Mouse (Mus musculus): ENCODE data around the gene Pde7b. TPM values are rescaled to one million over a fixed set of nuclear protein-coding genes. Genes with fewer than 3 reads are reported as not detected.
A peak's percentile ranks its signal among the peaks of the same experiment; 100 is the strongest.

Pde7b gene
- total RNA-seq, 2 experiments from 2014 or later: 23.8 to 25.2 TPM

DNA sequence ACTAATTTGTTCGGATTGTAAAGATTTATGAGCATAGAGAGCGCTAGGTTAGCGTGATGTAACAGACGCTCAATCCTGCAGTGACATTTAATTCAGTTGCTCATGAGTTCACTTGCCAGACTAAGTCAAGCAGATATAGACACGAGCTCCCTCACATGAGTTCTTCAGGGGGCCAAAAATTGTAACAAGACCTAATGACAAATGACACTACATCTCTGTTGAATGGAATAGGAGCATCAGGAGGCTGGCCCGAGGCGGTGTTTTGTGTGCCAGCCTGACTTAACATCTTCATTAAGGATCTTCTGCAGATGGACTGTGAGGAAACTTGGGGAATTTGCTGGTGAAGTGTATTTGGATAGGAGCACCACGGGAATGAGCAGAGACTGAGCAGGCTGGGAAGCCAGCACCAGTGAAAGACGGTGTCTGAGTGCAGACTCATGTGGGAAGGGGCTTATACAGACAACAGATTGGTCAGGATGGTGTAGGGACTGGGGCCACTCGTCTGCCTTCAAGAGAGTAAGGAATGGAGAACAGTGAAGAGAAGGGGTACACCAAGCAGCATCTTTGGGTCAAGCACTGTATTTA is 303.5 kb downstream of the Pde7b start:
- no peak for DNase-seq

DNA sequence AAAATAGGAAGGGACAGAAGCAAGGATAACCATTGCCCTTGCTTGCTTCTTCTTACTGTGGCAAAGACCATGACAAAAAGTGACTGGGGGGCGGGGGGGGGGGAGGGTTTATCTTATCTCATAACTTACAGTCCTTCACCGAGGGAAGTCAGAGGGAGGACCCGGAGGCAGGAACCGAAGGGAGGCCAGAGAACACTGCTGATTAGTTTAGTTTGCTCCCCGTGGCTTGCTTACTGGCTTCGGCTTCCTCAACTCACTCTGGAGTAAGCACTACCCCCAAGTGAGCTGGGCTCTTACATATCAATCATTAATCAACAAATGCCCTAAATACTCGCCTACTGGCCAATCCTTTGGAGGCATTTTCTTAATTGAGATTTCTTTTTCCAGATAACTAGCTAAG is 304.6 kb downstream of the Pde7b start:
- DNase-seq: no peak

DNA sequence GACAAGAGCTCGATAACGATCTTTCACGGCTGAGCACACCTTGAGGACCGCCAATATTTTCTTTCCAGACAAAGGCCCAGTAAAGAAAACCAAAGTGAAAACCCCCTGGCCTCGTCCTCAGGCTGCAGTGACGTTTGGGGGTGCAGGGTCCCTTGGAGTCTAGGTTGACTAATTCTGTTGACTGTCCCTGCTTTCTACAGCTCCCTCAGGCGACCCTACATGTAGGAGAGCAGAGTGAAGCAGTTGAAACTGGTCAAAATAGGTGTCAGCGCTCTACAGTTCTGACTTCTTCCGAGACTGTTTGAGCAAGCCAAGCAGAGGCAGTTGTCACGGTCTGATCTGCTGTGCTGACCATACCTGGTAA is 306.0 kb downstream of the Pde7b start:
- no peak for DNase-seq

DNA sequence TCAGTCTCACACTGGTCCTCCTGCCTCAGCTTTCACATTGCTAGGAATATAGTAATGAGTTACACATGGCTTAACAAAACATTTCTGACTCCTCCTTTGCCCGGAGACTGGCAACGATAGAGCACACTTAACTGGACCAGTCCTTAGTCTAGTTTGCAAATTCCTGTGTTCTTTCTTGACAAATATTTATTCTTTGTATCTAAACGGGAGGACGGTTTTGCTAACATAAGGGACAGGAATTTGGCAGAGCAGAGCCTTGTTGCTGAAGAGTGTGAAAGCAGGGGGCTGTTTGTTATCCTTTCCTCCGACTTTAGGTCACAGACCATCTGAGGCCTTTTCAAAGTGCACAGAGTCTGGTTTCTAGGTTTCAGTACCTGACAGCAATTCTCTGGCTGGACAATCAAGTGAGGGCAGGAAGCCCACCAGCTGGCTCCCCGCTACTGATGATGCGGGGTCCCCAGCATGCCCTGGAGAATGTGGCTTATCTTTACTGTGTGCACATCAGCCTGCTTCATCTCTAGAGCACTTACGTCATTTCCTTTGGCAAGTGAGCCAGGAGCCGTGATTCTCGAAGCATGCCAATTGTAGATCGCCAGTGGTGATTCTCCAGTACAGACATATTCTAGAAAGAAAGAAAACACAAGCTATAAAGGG is 306.5 kb downstream of the Pde7b start:
- DNase-seq: no peak

DNA sequence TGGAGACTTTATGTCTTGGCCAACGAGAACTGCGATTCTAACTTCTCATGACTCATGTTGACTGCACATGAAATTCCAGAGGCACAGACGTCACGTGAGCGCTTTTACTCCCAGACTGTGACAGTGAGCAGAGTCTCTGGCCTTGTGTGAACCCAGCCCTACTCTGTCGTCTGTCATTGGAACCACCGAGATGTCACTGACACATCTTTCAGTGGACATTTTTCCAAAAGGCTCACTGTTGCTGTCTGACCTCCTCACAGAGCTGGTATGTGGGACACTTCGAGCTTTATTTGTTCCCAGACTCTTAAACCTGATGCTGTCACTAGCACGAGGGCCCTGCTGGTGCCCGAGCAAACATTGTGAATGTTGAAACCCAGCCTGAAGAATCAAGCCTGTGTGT is 315.7 kb downstream of the Pde7b start:
- no peak for DNase-seq

DNA sequence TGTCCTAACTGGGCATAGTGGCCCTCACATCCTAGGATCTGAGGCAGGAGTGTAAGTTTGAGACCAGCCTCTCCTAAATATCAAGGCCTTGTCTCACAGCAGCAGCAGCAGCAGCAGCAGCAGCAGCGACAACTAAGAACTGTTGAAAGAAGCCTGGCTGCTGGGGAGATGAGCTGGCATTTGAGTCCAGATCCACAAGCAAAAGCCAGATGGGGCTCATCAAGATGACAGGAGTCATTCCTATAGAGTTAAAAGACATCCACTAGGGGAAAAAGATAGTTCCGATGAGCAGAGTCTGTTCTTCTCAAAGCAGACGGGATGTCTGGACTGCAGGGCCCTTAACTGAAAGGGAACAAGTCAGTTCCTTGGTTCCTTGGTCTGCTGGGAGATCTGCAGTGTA is 316.5 kb downstream of the Pde7b start:
- DNase-seq: no peak

DNA sequence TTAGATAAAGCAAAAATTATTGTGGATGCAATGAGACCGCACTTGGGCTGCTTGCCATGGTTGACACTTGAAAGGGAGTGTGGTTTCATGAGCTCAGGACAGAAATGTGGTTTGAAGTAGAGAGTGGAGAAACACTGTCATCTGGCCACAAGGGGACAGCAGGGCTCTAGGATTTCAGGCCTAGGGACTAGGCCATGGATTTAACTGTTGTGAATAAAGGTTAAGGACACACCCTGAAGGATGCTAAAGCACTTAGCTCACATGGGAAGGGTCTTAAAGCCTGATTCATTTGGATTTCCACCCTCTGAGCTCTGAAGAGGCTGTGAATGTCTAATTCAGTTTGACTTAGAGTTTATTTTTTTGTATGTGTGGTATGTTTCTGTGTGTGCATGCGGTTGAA is 319.4 kb downstream of the Pde7b start:
- peak; percentile 33 to 34 for DNase-seq

DNA sequence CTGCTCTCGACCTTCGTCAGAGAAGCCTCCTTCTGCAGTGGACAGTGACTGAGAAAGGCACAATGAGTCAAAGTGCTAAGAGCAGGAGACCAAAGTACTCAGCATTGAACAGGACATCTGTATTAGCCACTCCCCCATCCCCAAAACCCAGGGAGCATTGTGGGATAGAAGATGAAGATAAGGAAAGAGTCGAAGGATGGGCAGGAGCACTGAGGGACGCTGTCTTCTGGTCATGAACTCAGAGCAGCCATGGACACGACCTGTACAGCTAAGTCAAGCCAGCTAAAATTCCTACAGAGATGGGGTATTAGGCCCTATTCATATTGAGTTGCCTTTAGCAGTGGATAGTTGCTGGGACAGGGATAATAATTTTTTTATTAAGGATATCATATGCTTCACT is 321.9 kb downstream of the Pde7b start:
- DNase-seq: no peak

DNA sequence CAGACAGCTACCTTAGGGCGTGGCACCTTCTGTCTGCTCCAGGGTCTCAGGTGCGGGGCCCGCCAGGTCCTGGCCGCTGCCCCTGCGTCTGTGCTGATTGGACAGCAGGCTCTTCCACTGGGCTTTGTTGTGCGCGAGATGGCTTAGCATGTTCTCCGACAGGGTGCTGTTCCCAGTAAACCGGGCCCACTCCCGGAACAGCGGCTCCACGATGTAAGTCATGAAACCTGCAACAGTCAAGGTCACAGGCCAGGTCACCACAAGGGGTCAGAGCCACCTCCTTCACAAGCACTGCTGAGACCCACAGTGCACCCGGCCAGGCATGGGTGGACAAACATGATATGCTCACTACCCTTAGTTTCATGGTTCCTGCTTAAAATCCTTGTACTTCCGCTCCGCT is 324.5 kb downstream of the Pde7b start:
- no peak for DNase-seq

DNA sequence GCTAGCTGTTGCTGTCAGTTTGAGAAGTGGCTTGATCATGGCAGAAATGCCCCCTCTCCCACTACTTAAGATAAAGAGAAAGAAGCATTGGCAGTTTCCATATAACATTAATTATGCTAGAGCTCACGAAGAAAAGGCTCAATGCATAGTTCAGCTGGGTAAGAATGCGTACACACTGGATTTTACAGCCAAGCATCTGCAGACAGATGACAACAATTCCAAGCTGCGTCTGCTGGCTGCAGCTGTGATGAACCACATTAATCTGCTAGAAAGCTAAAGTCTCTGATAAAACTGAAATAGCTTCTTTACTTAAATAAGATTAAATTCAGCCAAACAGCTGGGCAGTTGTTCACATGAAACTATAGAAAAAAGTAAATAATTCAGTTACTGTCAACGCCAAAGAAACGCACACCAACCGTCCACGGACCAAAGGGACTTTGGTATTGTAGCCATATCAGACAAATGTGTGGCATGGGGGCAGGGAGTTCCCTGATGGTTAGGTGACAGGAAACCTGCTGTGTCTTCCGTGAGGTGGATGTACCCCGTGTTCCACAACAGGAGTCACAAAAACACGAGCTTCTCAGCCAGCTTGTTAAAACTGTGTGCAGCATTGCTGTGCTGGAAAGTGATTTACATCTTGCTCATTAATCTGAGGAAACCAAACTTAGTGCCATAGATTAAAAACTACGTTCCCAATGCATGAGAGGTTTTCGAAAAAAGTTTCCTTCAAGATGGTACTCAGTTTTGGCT is 326.1 kb downstream of the Pde7b start:
- no peak for DNase-seq

DNA sequence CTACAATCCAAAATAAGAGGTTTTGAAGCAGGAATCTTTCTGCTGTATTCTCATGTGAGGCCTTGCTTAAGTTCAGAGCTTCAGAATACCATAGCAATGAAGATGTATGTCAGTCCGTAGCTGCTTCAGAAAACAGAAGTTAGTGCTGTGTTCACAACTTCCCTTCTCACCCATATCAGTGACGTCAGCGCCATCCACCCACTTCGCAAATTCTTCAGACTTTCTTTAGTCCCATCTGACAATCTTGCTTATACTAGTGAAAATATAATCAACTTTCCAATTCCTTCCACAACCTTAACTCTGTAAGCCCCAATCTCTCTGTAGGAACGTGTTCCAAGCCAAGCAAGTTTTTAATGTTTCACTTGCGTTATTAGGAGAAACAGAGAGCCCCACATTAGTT is 326.7 kb downstream of the Pde7b start:
- no peak for DNase-seq

DNA sequence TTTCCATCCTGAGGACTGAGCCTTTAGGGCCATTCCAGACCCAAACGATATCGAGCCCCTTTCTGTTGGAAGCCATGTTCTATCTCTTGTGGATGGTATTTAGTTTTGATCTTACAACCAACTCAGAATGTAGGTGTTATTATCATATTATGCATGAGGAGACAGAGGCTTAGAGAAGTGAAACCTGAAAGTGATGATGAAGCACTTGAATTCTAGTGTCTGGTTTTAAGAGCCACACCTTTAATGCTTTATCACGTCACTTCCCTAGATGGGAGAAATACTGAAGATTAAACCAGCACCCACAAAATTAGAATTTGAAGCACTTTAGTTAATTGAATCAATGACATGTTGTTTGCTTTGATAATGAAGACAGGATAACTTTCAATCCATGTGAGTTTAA is 329.1 kb downstream of the Pde7b start:
- DNase-seq: no peak

DNA sequence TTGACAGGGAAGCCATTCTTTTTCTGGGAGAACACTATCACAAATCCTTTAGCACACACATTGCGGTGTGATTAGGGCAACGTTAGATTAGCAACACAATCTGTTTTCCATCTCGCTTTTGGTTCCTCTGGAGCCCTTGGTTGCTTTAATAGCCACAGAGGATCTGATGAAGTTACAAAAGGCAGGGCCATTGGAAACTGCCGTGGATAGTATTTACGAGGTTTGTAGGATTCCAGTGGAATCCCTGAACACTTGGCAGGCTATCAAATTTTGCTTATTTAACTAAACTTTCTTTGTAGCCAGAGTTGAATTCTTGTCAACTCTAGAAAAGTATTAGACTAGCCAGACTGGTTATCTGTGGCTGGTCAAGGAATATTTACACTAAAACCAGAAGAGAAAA is 330.1 kb downstream of the Pde7b start:
- DNase-seq: no peak

DNA sequence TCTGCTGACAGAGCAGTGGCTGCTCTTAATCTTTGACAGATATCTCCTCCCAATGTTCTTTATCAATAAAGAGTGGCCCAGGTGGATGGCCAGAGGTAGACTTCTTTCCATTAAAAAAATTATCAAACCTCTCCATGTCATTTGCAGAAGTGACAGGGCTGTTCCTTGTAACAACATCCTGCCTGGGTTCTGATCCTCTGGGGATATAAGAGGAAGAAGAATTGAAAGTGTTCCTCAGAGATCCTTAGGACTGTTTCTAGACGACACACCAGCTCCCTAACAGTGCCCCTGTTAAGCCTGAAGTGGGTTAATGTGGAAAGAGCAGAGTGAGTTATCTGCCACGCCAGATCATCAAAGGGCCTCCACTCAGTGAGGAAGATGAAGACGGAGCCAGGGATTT is 334.3 kb downstream of the Pde7b start:
- no peak for DNase-seq

DNA sequence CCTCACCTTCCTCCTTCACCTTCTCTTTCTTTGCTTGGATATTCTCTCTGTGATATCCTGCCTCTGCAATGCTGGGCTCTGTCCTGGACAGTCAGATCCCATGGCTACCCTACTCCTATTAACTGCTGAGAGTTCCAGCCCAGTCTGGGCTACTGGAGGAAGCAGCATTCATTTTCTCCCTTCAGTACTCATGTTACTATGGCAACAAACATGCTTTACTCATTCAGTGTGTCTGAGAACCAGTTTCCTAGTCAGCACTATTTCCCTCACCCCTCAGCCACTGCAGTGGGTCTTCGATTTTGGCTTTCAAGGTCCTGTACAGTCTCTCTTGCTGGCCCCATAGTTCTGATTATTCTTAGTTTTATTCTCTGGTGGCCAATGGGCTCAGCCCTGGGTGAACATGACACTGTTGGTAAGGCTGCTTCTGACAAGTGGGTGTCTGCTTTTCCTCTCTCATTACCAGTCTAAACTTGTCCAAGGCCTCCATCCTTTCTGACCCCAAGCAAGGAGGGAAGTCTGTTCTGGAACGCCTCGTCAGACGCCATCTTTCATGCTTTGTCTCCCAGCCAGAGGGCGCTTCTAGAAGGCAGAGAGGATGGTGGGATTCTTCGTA is 342.0 kb downstream of the Pde7b start:
- DNase-seq: no peak

DNA sequence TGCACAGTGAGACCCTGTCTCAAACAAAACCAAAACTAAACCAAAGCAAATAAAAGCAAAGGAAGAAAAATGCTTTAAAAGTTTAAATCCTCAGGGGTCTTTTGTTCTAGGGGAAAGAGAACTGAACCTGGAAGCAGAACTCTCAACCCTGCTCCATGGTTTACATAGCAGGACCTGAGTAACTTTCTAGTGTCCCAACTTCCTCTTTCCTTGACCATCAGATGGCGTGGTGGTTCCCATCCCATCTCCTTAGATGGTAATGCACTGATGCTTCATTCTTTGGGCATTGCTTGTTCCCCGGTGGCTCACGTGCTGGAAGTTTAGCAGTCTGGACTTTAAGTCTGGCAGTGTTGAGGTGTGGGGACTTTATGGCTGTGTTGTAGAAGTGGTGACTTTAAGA is 343.5 kb downstream of the Pde7b start:
- DNase-seq: no peak

DNA sequence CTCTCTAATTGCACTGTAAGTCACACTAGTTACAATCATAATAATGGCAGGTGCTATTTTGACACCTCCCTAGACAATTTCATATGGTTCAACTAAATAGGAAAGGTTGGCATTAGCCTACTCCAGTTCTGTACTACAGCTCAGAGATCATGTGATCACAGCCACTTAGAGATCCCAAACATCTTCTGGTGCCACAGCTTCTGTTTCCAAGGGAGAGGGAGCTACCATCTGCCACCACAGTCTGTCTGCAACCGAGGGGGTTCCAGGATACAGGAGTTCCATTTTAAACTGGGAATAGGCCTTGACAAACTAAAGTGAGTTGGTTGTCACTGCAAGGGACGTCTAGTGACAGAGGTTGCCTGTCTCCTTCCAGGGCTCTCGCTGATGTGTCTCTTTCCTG is 344.1 kb downstream of the Pde7b start:
- DNase-seq: peak; percentile 81 to 82

DNA sequence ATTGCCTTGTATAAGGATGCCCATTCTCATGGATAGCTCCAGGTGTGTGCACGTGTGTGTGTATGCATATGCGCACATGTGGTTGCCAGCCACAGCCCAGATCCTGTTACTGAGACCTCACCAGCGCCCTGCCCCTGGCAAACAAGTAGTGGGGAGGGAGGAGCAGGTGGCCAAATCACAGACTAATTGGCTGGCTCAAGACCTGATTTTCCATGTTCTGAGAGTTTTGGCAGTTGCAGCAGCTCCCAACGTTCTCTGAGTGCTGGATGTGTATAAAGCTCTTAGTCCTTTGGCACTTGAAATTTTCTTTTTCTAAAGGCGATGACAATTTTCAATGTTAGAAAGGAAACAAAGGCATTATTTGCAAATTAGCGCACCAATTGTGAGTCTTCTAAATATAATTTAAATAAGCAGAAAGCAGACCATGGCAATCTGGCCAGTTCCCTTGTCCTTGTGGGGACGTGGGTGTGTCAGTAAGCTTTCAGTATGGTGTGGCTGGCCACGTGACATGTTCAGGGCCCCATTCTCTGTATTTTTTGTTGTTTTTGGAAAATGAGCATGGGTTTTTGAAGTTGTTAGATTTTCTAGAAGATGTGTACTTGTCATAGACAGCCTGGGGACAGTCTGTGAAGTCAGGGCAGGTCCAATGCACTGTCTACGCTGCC is 345.7 kb downstream of the Pde7b start:
- peak; percentile 31 to 40 for DNase-seq

DNA sequence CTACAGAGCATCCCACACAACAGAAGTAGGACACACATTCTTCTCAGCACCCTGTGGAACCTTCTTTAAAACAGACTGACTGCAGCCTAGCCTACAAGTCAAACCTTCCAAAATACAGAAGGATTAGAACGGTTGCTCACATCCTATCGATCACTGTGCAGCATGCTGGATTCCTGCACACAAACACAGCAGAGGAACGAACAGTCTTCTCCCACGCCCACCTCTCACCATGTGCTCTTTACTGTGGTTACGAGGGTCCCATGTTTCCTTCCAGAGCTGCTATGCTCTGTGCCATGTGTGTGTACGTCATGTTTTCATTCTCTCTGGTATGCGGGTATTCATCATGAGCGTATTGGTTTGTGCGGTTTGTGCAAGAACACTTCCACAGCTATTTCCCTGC is 347.3 kb downstream of the Pde7b start:
- DNase-seq: peak; percentile 36 to 42

DNA sequence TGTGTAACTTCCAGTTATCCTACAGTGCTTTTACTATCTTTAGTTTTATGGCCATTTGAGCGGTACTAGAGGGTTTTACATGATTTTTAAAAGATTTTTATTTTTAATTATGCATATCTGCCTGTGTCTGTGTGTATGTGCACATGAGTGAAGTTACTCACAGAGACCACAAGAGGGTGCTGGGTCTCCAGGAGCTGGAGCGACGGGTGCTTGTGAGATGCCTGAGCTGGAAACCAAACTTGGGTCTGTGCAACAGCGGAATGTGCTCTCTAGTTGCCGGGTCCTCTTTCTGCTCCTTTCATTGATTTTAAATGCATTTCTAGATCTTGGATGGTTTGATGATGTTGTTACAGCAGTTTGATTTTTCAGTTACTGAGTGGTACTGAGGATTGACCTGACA is 352.8 kb downstream of the Pde7b start:
- DNase-seq: no peak

DNA sequence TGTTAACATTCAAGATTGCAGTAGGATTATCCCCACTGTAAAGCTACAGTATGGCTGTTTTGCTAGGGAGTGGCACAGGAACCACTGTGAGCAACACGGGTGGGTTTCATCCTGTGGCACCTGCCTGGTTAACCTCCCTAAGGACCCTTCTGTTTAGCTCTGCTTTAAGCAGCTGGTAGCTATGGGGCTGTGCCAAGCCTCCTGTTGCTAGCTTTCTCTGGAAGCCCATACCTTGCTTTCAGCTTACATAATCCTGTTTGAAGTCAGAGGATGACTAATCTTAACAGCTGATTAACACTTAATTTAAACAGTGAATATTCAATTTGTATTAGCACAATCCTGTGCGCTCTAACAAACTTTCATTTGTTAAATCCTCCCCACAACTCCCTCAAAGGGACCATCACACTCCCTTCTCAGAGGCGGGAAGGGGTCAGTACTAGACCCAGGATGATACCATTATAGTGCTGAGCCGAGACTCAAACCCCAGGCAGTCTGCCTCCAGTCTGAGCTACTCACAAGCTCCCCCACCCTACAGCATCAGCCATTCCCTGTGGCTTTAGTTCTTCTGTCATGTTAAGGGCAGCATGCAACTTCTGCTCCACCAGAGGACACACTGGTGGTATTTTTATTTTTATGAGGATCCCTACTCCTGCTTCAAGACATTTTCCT is 362.3 kb downstream of the Pde7b start:
- peak in 1 of 2 experiments; percentile 16 for DNase-seq

Measured in layer of hippocampus, postnatal 36 days (tissue).